Mouse (Mus musculus): ENCODE measurements around the gene Kbtbd6. TPM values are rescaled to one million over a fixed set of nuclear protein-coding genes. Genes with fewer than 3 reads are reported as not detected.
A peak's percentile ranks its signal among the peaks of the same experiment; 100 is the strongest.
"Not testable (repeated sequence)": the region's sequence is repeated elsewhere in the genome, so short reads cannot be mapped to it uniquely, and the experiment has no call there.

The Kbtbd6 gene
- polyA plus RNA-seq, 1 experiment from 2014 or later = 2.0 TPM

DNA sequence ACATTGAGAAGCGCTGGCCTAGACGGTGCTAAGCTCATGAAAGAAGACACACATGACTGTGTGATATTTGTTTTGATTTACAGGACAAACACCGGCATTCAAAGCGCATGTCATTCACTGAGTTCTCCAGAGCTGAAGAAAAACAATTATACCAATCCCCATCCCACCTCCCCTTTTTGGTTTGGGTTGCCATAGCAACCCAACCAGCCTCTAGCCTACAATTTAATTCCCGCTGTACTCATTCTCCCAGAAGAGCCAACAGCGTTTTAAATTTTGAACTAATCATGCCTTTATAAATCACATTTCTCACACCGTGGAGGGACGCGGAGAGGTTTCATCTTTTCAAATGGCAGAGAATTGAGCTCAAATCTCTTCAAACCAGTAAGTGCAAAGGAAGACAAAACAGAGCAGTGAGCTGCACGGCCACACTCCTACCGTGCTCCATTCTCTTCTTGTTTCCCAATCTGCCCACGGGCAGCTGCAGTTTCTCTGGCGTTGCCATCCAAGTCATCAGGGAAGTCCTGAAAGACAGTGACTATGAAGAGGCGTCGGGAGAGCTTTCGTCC, 6.5 kb upstream of the Kbtbd6 start:
- WGBS = 75% methylated on average over 16 of the region's 16 CpGs
- no peak for ATAC-seq (replicated peaks; ENCODE audit: low FRiP score, low read depth)
- no peaks in the 10 kb centered on the region for H3K4me1 ChIP-seq (replicated peaks; ENCODE audit: insufficient read depth, low read length)
- H3K27me3 ChIP-seq (ENCODE audit: insufficient read depth, low read length) = no peaks in the 10 kb centered on the region
- no peak overlapping the region for H3K9ac ChIP-seq (ENCODE audit: low read depth, low read length)
- H3K27ac ChIP-seq = no peak overlapping the region
- DNase-seq (ENCODE audit: low spot score) = no peak
- no peaks in the 10 kb centered on the region for H3K36me3 ChIP-seq (ENCODE audit: insufficient read depth, low read length)
- H3K9me3 ChIP-seq (replicated peaks; ENCODE audit: low read length) = no peaks in the 10 kb centered on the region
- H3K4me2 ChIP-seq (ENCODE audit: low read length) = no peak overlapping the region
- H3K4me3 ChIP-seq (replicated peaks; ENCODE audit: low read depth, low read length) = no peak overlapping the region
- no peak for TF ChIP-seq CTCF (IDR thresholded peaks at IDR 0.05; ENCODE audit: low read depth)

DNA sequence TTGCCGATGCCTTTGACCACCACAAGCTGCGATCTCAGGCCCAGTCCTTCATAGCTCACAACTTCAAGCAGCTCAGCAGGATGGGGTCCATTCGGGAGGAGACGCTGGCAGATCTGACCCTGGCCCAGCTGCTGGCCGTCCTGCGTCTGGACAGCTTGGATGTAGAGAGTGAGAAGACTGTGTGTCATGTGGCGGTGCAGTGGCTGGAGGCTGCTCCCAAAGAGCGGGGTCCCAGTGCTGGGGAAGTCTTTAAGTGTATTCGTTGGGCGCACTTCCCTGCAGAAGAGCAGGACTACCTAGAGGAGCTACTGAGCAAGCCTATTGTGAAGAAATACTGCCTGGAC, 928 bp downstream of the Kbtbd6 start:
- not testable (repeated sequence) for H3K9me3 ChIP-seq (replicated peaks; ENCODE audit: low read length)

GRCm38 (mm10) chr14:79460401-79460800, 8.8 kb downstream of the Kbtbd6 start:
- H3K27me3 ChIP-seq (ENCODE audit: insufficient read depth, low read length) = no peaks in the 10 kb centered on the region
- ATAC-seq (replicated peaks; ENCODE audit: low FRiP score, low read depth) (no peak), DNase-seq (ENCODE audit: low spot score) (no peak)
- no peaks in the 10 kb centered on the region for H3K9me3 ChIP-seq (replicated peaks; ENCODE audit: low read length)
- WGBS = 90% methylated on average over 1 of the region's 1 CpGs
- peaks cover 22% of the 10 kb centered on the region for H3K36me3 ChIP-seq (ENCODE audit: insufficient read depth, low read length)
- H3K4me3 ChIP-seq (replicated peaks; ENCODE audit: low read depth, low read length) = no peak overlapping the region
- H3K27ac ChIP-seq = no peak overlapping the region
- no peaks in the 10 kb centered on the region for H3K4me1 ChIP-seq (replicated peaks; ENCODE audit: insufficient read depth, low read length)
- no peak overlapping the region for H3K9ac ChIP-seq (ENCODE audit: low read depth, low read length)
- TF ChIP-seq CTCF (IDR thresholded peaks at IDR 0.05; ENCODE audit: low read depth) = no peak
- no peak overlapping the region for H3K4me2 ChIP-seq (ENCODE audit: low read length)

More for the DNA sequence above, 928 bp downstream of the Kbtbd6 start:
- ATAC-seq (replicated peaks; ENCODE audit: low FRiP score, low read depth) = peak; percentile 57
- H3K27ac ChIP-seq; H3K9ac ChIP-seq (ENCODE audit: low read depth, low read length); H3K4me3 ChIP-seq (replicated peaks; ENCODE audit: low read depth, low read length); H3K4me2 ChIP-seq (ENCODE audit: low read length); H3K4me1 ChIP-seq (replicated peaks; ENCODE audit: insufficient read depth, low read length); DNase-seq (ENCODE audit: low spot score); H3K36me3 ChIP-seq (ENCODE audit: insufficient read depth, low read length); H3K27me3 ChIP-seq (ENCODE audit: insufficient read depth, low read length): not testable (repeated sequence)
- WGBS = 98% methylated on average over 5 of the region's 10 CpGs

DNA sequence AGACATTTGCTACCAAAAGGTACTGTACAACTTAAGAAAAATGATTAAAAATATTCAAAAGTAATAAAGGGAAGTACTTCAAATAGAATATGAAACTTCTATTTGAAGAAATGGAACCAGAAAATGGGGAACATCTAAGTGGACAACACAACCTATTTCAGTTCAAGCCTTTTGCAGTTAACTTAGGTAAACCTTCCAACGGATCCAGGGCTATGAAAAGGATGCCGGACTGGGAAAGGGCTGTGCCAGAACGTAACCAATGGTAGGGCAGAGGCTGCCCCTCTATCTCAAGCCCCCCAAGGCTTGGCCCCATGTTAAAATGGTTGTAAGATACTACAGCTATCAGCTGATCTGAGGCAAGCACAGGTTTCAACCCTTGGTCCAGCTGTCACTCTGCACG, 9.4 kb downstream of the Kbtbd6 start:
- H3K4me1 ChIP-seq (replicated peaks; ENCODE audit: insufficient read depth, low read length) = no peaks in the 10 kb centered on the region
- TF ChIP-seq CTCF (IDR thresholded peaks at IDR 0.05; ENCODE audit: low read depth) = no peak
- WGBS = 92% methylated on average over 4 of the region's 4 CpGs
- H3K27ac ChIP-seq = no peak overlapping the region
- ATAC-seq (replicated peaks; ENCODE audit: low FRiP score, low read depth) = no peak
- H3K9ac ChIP-seq (ENCODE audit: low read depth, low read length) = no peak overlapping the region
- no peaks in the 10 kb centered on the region for H3K9me3 ChIP-seq (replicated peaks; ENCODE audit: low read length)
- no peaks in the 10 kb centered on the region for H3K27me3 ChIP-seq (ENCODE audit: insufficient read depth, low read length)
- DNase-seq (ENCODE audit: low spot score) = no peak
- H3K36me3 ChIP-seq (ENCODE audit: insufficient read depth, low read length) = peaks cover 26% of the 10 kb centered on the region
- H3K4me2 ChIP-seq (ENCODE audit: low read length) = no peak overlapping the region
- H3K4me3 ChIP-seq (replicated peaks; ENCODE audit: low read depth, low read length) = no peak overlapping the region

GRCm38 (mm10) chr14:79465623-79466022, 14.0 kb downstream of the Kbtbd6 start:
- no peak for ATAC-seq (replicated peaks; ENCODE audit: low FRiP score, low read depth)
- peaks cover 56% of the 10 kb centered on the region for H3K36me3 ChIP-seq (ENCODE audit: insufficient read depth, low read length)

DNA sequence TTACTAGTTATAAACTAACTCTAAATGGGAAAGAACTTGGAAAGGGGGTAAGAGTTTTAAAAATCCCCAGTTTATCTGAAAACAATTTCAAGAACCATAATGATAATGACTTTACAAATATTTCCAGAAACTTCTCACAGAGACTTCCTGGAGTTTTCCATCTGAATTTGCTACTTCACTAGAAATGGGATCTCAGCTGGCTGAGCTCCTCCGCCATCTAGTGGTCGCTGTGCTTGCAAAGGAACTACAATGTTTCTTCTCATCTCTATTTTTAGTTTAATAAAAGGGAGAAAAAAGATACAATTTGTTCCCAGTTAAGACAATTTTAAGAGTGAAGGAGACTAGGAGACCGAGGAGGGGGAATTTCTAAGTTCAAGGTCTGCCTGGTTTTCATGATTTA, 16.0 kb downstream of the Kbtbd6 start:
- no peak for ATAC-seq (replicated peaks; ENCODE audit: low FRiP score, low read depth)
- H3K4me2 ChIP-seq (ENCODE audit: low read length) = no peak overlapping the region
- WGBS = 18% methylated on average over 3 of the region's 3 CpGs

More at GRCm38 (mm10) chr14:79465623-79466022, 14.0 kb downstream of the Kbtbd6 start:
- TF ChIP-seq CTCF (IDR thresholded peaks at IDR 0.05; ENCODE audit: low read depth) = peak; percentile 42
- Histone ChIP-seq H3K27me3 (ENCODE audit: insufficient read depth, low read length) (no peaks in the 10 kb centered on the region), H3K9ac (ENCODE audit: low read depth, low read length) (no peak overlapping the region), H3K4me1 (replicated peaks; ENCODE audit: insufficient read depth, low read length) (no peaks in the 10 kb centered on the region), H3K4me3 (replicated peaks; ENCODE audit: low read depth, low read length) (no peak overlapping the region), H3K27ac (no peak overlapping the region), H3K9me3 (replicated peaks; ENCODE audit: low read length) (no peaks in the 10 kb centered on the region), H3K4me2 (ENCODE audit: low read length) (no peak overlapping the region)
- 96% methylated on average over 1 of the region's 1 CpGs for WGBS
- DNase-seq (ENCODE audit: low spot score) = no peak

DNA sequence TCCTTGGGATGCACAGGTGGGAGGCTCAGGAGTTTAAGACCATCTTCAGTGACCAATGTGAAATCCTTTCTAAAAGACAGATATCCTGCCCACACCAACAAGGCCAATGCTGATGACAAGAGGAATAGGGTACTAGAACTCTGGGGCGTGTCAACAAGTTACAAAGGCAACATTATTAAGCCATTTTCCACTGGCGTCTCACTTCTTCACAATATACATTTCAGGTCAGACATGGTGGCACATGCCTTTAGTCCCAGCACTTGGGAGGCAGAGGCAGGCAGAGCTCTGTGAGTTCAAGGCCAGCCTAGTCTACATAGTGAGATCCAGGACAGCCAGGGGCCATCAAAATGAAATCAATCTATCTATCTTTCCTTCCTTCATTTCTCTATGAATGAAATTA, 21.7 kb downstream of the Kbtbd6 start:
- Histone ChIP-seq H3K36me3 (ENCODE audit: insufficient read depth, low read length) (peaks cover 55% of the 10 kb centered on the region), H3K9ac (ENCODE audit: low read depth, low read length) (no peak overlapping the region), H3K4me1 (replicated peaks; ENCODE audit: insufficient read depth, low read length) (no peaks in the 10 kb centered on the region), H3K27ac (no peak overlapping the region), H3K27me3 (ENCODE audit: insufficient read depth, low read length) (no peaks in the 10 kb centered on the region), H3K9me3 (replicated peaks; ENCODE audit: low read length) (no peaks in the 10 kb centered on the region), H3K4me3 (replicated peaks; ENCODE audit: low read depth, low read length) (no peak overlapping the region), H3K4me2 (ENCODE audit: low read length) (no peak overlapping the region)
- DNase-seq (ENCODE audit: low spot score) = no peak
- WGBS = 87% methylated on average over 2 of the region's 2 CpGs
- no peak for ATAC-seq (replicated peaks; ENCODE audit: low FRiP score, low read depth)
- TF ChIP-seq CTCF (IDR thresholded peaks at IDR 0.05; ENCODE audit: low read depth) = no peak

More for the DNA sequence above, 16.0 kb downstream of the Kbtbd6 start:
- H3K27ac ChIP-seq = no peak overlapping the region
- no peak overlapping the region for H3K4me3 ChIP-seq (replicated peaks; ENCODE audit: low read depth, low read length)
- no peaks in the 10 kb centered on the region for H3K9me3 ChIP-seq (replicated peaks; ENCODE audit: low read length)
- no peaks in the 10 kb centered on the region for H3K27me3 ChIP-seq (ENCODE audit: insufficient read depth, low read length)
- H3K4me1 ChIP-seq (replicated peaks; ENCODE audit: insufficient read depth, low read length) = no peaks in the 10 kb centered on the region
- H3K9ac ChIP-seq (ENCODE audit: low read depth, low read length) = no peak overlapping the region
- TF ChIP-seq CTCF (IDR thresholded peaks at IDR 0.05; ENCODE audit: low read depth) = peak; percentile 83
- DNase-seq (ENCODE audit: low spot score) = peak; percentile 87
- H3K36me3 ChIP-seq (ENCODE audit: insufficient read depth, low read length) = peaks cover 58% of the 10 kb centered on the region

Measured in kidney, postnatal 0 days (tissue).